Comparison of ENCODE assay signal across 9 mouse cellular contexts in genomic region chr6:88431202-88431601, GRCm38 (mm10). TPM values are rescaled to one million over a fixed set of nuclear protein-coding genes. Genes with fewer than 3 reads are reported as not detected.
A peak's percentile ranks its signal among the peaks of the same experiment; 100 is the strongest.
DNase-seq lines count a peak whose midpoint lies in the region; ATAC-seq lines count a peak whose summit lies in the region.
"Had no signal": no experiment of that assay in that cellular context is flagged by ENCODE, and none has a peak within 500 bp of the region (broad histone marks: within the 10 kb centered on the region; RNA-seq: fewer than 3 reads in every experiment).

No protein-coding gene starts in this region.

- H3K27me3 ChIP-seq in liver, embryonic 11.5 days (replicated peaks; ENCODE audit: control insufficient read depth, insufficient read depth, low read length) = no peaks in the 10 kb centered on the region
- H3K27me3 ChIP-seq in stomach, embryonic 15.5 days (replicated peaks) = no peaks in the 10 kb centered on the region
- H3K27me3 ChIP-seq: lung, embryonic 15.5 days had no signal

- H3K4me2 ChIP-seq in liver, embryonic 11.5 days = no peak overlapping the region
- no peak overlapping the region for H3K4me2 ChIP-seq in stomach, embryonic 15.5 days
- H3K4me2 ChIP-seq: lung, embryonic 15.5 days had no signal

- no peak overlapping the region for H3K9ac ChIP-seq in liver, embryonic 11.5 days (ENCODE audit: low read depth, low read length)
- no peak overlapping the region for H3K9ac ChIP-seq in stomach, embryonic 15.5 days
- H3K9ac ChIP-seq: lung, embryonic 15.5 days had no signal

- no peaks in the 10 kb centered on the region for H3K36me3 ChIP-seq in liver, embryonic 11.5 days (ENCODE audit: control insufficient read depth, insufficient read depth, low read length)
- no peaks in the 10 kb centered on the region for H3K36me3 ChIP-seq in stomach, embryonic 15.5 days
- H3K36me3 ChIP-seq: lung, embryonic 15.5 days had no signal

- intact Hi-C loops in heart, postnatal 14 days (cut with DNase I) = loop anchor here (1.0 to 2.0 kb wide), 2 partner anchors 242 to 306 kb away; no protein-coding TSS in a partner anchor

- peaks cover 6% of the 10 kb centered on the region; the same call in 1 of the 2 replicates for H3K4me1 ChIP-seq in liver, embryonic 11.5 days (replicated peaks; ENCODE audit: control insufficient read depth, insufficient read depth, low read length)
- H3K4me1 ChIP-seq in stomach, embryonic 15.5 days = peaks cover 9% of the 10 kb centered on the region

- H3K4me3 ChIP-seq in liver, embryonic 11.5 days (ENCODE audit: low read depth, low read length) = no peak overlapping the region
- H3K4me3 ChIP-seq in stomach, embryonic 15.5 days (replicated peaks) = no peak overlapping the region
- H3K4me3 ChIP-seq: lung, embryonic 15.5 days had no signal

- no peak overlapping the region for H3K27ac ChIP-seq in liver, embryonic 11.5 days (ENCODE audit: low read depth, low read length)
- H3K27ac ChIP-seq in stomach, embryonic 15.5 days = no peak overlapping the region
- H3K27ac ChIP-seq: lung, embryonic 15.5 days had no signal

- ATAC-seq in liver, embryonic 11.5 days (replicated peaks; ENCODE audit: low FRiP score) = peak; percentile 77
- peak; percentile 81; the same call in 1 of the 2 replicates for ATAC-seq in stomach, embryonic 15.5 days (ENCODE audit: insufficient read depth, low FRiP score, low read depth)

- WGBS in liver, embryonic 11.5 days = 8% methylated on average over 4 of the region's 4 CpGs
- WGBS in stomach, embryonic 15.5 days = 16% methylated on average over 4 of the region's 4 CpGs

- H3K9me3 ChIP-seq in liver, embryonic 11.5 days (ENCODE audit: control insufficient read depth, low read length) = no peaks in the 10 kb centered on the region
- H3K9me3 ChIP-seq in stomach, embryonic 15.5 days = no peaks in the 10 kb centered on the region
- H3K9me3 ChIP-seq: lung, embryonic 15.5 days had no signal

- peak; percentile 24 for DNase-seq in cerebellum, postnatal 36 days
- no peak for DNase-seq in cerebellum, adult 8-10 months
- peak; percentile 84 for DNase-seq in 416B (ENCODE audit: low read depth)
- DNase-seq in c-Kit-positive CD71-positive TER-119-negative erythroid progenitor cells, embryonic 14.5 days (ENCODE audit: low read depth) = peak; percentile 29
- peak; percentile 47 to 67 for DNase-seq in heart, postnatal 14 days
- DNase-seq in liver, embryonic 11.5 days (ENCODE audit: low spot score) = no peak
- no peak for DNase-seq in layer of hippocampus, postnatal 14 days (ENCODE audit: low spot score in 2 of 2)

RNA-seq across cellular contexts. Expression of gene Eefsec, which starts 15.1 kb away (rescaled TPM):
- total RNA-seq in heart, postnatal 14 days (2021) = 1 to 10 TPM; 9.0 to 9.5 TPM
- polyA plus RNA-seq in liver, embryonic 11.5 days (2014; fragmentation: Nextera tagmentation; extraction: Ambion mirVana) = 46.1 and 46.7 TPM in 2 replicates
- polyA plus RNA-seq in stomach, embryonic 15.5 days (2015; fragmentation: Nextera tagmentation; extraction: Ambion mirVana) = 35.5 and 36.5 TPM in 2 replicates
- 10 to 100 TPM; 21.4 to 23.5 TPM for total RNA-seq in layer of hippocampus, postnatal 14 days (2021)

RNA-seq across cellular contexts. Expression of gene Ruvbl1, which starts 34.0 kb away (rescaled TPM):
- total RNA-seq in heart, postnatal 14 days (2021) = 10 to 100 TPM; 18.7 to 18.9 TPM
- 212 and 235 TPM in 2 replicates for polyA plus RNA-seq in liver, embryonic 11.5 days (2014; fragmentation: Nextera tagmentation; extraction: Ambion mirVana)
- polyA plus RNA-seq in stomach, embryonic 15.5 days (2015; fragmentation: Nextera tagmentation; extraction: Ambion mirVana) = 117 and 124 TPM in 2 replicates
- total RNA-seq in layer of hippocampus, postnatal 14 days (2021) = 10 to 100 TPM; 35.9 to 36.6 TPM

Comparison
In these comparisons a context has a peak if more than half of its experiments do, and no peak if none do; other contexts are left out.
1. DNase-seq: peak in cerebellum, postnatal 36 days (2 of 2), 416B (single experiment), c-Kit-positive CD71-positive TER-119-negative erythroid progenitor cells, embryonic 14.5 days (single experiment) and heart, postnatal 14 days (2 of 2); none in cerebellum, adult 8-10 months (single experiment), liver, embryonic 11.5 days (single experiment) and layer of hippocampus, postnatal 14 days (0 of 2).